Mouse (Mus musculus): Measurements from ENCODE around the gene Lix1l.
A peak's percentile ranks its signal among the peaks of the same experiment; 100 is the strongest.

The Lix1l gene

DNA sequence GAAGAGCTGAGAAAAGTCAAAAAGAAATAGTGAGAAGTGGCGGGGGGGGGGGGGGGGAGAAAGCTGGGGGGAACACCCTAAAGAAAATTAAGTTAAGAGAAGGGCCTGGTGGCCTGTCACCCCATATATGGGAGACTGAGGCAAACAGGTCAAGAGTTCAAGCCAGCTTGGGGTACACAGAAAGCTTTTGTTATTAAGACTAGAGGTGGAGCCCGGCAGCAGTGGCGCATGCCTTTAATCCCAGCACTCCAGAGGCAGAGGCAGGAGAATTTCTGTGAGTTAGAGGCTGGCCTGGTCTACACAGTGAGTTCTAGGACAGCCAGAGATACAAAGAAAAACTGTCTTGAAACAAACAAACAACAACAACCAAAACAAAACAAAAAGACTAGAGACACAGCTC, 35.8 kb upstream of the Lix1l start:
- no peak for DNase-seq (ENCODE audit: low read depth, low spot score)

DNA sequence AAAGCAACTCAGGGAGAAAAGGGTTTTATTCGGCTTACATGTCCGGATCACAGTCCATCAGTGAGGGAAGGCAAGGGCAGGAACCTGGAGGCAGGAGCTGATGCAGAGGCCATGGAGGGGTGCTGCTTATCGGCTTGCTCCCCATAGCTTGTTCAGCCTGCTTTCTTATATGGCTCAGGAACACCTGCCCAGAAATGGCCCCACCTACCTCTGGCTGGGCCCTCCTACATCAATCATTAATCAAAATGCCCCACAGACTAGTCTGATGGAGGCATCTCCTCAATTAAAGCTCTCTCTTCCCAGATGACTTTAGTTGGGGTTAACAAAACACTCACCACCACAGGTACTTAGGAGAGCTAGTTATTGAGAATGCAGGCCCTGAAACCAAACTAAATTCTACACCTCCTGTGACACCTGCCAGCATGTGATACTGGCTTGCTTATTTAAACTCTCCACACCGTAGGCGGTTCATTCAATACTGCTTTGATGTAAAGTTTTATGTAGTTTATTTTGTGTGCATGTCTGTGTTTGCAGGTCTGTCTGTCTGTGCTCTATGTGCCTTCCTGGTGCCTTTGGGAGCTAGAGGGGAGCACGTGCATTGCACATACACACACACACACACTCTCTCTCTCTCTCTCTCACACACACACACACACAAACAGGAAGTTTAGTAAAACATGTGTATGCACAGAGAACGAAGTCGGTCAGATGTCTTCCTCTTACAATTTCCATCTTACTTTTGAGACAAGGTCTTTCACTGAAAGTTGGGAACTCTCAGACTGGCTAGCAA, 34.1 kb upstream of the Lix1l start:
- DNase-seq (ENCODE audit: low read depth, low spot score), result peak; percentile 55

DNA sequence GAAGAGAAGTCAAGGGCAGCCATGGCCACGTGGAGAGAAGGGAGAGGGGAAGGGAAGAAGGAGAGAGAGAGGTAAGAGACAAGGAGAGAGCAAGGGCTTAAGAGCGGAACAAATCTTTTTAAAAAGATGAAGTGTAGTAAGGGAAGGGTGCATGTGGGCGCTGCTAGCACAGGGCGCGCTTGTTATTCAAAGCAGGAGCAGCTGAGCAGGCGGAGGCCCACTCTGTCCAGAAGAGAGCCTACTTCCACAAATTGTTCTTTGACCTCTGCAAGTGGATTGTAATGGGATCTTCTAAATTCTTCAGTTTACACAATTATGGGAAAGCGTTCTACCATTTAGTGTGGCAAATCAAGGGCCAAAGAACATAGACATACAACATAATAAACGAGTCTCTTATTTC, 32.3 kb upstream of the Lix1l start:
- DNase-seq (ENCODE audit: low read depth, low spot score), result no peak

DNA sequence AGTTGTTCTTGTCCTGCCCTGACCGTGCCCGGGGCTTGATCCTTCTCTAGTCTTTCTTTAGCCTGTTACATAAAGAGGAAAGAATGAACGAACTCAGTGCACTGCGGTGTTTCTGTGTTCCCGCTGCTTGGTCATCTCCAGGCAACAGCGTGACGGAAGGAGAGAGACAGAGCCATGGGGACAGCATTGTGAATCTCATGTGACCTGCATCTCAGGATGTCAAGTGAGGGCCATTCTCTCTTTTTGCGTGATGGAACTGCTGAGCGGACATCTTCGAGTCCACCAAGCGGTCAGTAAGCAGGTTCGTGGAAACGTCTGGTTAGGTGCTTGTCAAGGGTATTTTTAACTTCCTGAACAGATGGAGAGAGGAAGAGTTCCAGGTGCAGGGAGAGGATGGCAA, 31.4 kb upstream of the Lix1l start:
- no peak for DNase-seq (ENCODE audit: low read depth, low spot score)

DNA sequence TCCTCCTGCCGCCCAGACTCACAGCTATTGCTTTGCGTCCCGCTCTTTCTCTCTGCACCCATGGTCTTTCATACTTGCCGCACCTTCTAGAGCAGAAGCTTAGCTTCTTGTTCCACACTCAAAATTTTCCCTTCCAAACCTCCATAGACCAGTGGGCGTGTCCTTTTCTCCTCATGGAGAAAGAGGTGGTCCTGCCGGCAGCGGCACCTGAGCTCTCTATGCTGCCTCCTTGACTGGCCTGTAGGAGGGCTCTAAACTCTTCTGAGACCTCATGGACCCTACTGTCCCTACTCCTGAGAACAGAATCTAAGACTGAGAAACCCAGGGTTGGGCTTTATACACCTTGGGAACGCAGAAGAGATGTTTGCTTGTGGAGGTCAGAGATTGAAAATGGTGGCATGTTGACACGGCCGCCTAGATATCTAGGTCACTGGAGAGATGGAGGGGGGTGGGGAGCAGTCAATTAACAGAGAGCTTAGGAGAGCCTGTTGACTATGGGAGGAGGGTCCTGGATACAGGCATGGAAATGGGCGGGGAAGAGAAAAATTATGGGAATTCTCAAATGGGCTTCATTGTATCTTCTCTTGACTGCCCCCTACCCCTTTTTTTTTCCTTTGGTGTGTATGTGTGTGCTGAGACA, 30.9 kb upstream of the Lix1l start:
- no peak for DNase-seq (ENCODE audit: low read depth, low spot score)

DNA sequence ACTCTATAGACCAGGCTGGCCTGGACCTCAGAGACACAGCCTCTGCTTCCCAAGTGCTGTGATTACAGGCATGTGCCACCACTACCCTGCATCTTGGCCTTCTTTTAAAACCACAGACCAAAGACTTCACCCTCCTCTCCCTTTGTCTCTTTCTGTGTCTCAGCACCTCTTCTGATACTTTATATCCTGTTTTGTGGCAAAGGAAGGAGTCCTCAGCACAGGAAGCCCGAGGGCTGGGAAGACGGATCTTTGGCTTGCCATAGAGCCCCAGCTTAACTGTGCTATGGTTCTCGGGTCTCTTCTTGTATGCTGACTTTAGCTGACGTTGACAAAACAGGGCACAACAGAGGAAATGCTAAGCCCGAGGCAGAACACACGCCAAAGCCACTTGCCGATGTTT, 30.3 kb upstream of the Lix1l start:
- DNase-seq (ENCODE audit: low read depth, low spot score), result no peak

DNA sequence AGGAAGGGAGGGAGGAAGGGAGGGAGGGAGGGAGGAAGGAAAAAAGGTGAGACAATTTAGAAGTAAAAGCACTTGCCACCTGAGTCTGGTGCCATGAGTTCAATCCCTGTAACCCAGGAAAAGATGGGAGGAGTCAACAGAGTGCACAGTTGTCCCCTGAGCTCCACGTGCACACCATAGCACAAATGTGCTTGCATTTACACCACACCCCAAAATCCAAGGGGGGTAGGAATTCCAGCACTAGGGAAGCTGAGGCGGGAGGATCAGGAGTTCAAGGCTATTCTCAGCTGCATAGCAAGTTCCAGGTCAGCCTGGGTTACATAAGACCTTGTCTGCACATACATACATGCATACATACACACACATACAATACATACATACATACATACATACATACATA, 29.6 kb upstream of the Lix1l start:
- DNase-seq (ENCODE audit: low read depth, low spot score), result no peak

DNA sequence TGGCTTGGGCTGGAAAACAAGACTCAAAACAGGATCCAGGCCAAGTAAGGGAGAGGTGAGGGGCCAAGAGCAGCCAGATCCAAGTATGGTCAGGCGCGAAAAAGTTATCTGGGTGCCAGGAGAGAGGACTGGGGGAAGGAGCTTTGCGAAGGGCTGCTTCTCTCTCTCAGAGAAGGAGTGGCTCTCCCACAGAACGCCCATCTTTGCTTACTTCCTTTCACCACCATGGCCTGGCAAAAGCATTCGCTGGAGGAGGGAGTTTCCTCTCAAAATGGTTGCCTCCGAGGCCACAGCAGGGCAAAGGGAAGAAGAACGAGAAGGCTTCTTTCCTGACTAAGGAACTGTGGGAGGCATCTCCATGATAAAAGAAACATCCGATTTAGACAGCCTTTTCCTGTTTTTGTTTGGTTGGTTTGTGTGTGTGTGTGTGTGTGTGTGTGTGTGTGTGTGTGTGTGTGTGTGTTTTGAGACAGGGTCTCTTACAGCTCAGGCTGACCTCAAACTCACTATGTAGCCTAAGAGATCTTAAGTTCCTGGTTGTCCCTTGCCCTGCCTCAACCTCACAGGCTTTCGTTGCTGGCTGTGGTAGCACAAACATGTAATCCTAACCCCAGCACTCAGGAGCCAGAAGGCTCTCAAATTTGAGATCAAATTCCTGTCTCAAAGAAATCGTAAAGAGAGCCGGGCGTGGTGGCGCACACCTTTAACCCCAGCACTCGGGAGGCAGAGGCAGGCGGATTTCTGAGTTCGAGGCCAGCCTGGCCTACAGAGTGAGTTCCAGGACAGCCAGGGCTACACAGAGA, 28.9 kb upstream of the Lix1l start:
- DNase-seq (ENCODE audit: low read depth, low spot score), result no peak

DNA sequence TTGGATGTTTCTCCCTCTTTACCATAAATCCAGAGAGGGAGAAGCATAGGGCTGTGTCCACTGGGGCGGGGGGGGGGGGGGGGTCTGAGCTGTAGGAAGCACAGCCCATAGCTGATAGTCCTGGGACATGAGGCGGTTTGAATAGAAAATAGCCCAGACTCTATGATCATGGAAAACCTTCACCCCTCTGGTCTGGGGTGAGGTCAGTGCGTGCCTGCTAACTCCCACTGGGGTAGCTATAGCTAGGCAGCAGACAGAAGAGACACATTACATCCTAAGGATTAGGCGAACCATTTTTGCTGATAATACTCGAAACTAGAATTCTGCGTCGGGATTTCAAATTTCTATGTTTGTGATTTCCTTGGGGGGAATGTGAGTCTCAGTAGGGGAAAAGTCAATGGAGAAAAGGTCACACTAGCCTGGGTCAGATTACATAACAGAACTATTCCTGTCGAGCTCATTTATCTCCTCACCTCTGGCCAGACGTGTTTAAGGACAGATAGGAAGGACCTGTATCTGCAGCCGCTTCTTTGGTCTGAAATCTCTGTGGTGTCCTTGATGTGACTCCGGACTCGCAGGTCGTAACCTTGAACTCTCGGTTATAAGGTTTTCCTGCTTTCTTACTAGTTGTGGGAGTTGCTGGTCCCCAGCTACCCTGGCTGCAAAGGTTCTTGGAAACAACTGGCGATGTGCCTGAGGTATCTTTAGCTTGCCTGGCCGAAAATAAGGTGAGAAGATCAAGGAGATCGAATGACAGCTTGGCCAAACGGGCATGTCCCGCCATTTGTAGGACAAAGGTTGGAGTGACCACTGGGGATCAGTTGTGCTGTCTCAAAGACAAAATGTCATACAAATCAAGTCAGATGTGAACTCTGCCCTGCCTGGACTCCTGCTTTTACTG, 27.1 kb upstream of the Lix1l start:
- DNase-seq (ENCODE audit: low read depth, low spot score), result no peak

DNA sequence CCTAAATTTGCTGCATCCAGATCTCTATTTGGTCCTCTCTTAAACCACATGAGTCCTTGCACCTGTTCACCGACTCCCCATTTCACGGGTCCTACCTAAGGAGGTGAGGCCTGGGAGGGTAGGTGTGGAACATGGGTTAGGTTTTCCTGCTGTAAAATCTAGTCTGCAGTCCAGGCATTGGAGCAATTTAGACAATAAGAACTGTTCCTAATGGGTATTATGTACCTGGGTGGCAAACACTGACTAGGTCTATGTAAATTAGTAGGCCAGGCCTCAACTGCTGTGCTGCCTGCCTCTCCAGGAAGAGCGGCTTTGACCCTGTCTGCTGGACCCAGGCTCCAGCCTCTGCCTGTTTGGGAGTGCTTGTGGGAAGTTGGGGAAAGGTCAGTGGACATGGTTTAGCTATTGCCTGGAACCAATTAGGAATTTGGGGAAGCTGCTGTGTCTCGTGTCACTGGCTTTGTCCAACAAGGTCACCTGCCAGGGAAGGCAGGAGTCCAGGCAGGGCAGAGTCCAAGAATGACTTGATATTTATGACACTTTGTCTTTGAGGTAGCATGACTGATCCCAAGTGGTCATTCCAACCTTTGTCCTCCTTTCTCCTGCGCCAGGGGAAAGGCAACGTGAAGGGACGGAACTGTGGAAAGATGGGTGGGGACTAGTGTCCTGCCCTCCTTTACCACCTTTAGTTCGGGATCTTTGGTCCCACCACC, 25.5 kb upstream of the Lix1l start:
- no peak for DNase-seq (ENCODE audit: low read depth, low spot score)

DNA sequence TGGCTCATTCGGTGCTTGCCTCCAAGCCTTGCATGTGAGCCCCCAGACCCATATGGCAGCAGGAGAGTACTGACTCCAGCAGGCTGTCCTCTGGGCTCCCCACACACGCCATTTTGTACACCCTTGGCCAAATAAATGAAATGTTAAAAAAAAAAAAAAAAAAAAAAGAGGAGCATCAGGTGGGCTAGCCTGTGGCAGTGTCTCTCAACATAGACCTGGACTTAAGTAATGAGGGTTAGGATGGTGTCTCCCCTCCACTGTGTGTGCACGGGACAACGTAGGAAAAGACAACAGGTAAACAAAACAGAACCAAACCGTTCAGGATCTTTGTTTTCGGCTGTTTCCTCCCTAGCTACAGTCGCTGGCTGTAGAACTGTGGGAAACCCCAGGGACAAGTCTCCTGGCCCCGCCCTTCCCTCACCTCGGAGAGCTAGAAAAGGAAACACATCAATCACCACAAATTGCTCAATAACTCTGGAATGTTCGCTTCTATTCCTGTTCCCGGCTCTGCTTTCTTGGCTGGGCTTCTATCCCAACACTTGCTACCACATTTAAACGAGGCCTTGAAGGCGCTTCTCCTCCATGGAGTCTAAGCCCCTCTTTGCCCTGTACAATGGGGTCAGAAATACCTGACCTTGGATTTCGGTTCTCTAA, 24.8 kb upstream of the Lix1l start:
- no peak for DNase-seq (ENCODE audit: low read depth, low spot score)

DNA sequence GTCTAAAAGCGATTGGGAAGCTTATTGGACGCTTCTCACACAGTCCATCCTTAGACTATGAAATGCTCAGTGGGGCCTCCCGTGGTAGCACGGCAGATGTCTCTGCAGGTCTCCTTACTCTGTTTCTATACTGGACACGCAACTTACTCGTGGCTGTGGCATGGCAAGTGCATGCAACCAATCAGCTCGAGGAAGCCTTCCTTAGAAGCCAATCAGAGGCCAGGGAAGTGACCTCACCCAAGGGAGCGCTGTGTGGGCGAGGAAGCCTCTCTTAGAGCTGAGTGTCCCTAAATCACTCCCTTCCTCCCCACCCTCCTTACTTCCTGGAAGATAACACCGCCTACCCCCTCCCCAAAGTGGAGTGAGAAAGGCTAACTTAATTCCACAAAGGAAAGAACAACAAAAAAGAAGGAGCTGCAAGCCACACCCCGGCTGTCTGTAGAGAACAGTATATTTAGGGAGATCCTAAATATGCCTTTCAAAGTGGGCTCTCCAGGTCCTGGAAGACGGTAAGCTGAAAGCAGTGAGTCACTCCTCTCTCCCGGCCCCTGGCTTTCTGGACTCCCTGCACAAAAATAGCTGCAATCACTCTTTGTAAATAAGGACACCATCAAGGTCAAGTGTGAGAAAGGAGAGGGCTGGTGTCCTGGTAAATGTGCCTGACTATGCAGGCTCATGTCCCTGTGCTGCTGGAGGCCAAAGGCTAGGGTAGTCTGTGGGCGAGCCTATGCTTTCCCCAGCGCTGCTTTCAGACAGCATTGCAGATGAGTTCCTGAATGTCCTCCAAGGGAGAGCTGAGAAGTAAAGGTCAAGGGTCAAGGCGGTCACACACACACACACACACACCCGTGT, 24.0 kb upstream of the Lix1l start, which contains the start of gene Gm16253:
TSS of gene Gm16253 (plus strand) at position 295 of the 852 bp plus-strand sequence.
- DNase-seq (ENCODE audit: low read depth, low spot score), result peak; percentile 94

DNA sequence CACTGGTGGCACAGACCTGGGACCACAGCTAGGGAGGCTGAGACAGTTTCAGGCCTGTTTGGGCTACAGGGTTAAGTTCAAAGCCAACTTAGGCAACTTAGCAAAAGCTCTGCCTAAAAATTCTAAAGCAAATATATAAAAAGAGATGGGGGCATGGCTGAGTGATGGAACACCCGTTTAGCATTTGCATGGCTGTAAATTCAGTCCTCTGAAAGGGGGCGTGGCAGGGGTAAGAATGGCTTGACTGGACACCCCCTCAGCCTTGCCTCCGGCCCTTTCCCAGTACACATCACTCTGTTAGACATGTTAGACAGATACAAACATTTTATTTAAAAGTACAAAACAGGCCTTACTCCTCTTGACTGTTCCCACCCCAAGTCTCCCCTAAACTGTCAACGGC, 23.4 kb upstream of the Lix1l start:
- DNase-seq (ENCODE audit: low read depth, low spot score), result no peak

DNA sequence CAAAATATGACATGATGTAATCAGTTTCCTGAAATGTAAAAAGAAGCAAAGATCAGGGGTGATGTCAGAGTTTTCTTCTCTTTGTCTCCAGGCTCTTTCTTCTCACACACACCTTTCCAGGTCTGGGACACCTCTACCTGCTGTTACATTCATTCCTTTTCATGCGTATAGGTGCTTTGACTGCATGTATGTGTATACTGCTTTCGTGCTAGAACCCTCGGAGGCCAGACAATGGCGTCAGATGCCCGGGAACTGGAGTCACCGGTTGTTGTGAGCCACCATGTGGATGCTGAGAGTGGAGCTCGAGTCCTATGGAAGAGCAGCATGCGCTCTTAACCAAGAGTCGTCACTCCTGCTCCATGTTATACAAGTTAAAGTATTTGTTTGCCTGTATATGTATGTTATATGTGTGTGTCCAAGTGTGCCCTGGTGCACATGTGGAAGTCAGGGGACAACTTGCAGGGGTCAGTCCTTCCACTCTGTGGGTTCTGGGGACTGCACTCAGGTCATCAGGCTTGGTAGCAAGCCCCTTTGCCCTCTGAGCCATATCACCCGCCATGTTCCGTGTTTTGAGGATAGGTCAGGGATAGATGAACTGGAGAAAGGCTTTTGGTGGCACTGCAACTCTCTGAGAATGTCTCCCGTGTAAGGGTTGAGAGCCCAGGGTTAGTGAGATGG, 22.2 kb upstream of the Lix1l start:
- no peak for DNase-seq (ENCODE audit: low read depth, low spot score)

DNA sequence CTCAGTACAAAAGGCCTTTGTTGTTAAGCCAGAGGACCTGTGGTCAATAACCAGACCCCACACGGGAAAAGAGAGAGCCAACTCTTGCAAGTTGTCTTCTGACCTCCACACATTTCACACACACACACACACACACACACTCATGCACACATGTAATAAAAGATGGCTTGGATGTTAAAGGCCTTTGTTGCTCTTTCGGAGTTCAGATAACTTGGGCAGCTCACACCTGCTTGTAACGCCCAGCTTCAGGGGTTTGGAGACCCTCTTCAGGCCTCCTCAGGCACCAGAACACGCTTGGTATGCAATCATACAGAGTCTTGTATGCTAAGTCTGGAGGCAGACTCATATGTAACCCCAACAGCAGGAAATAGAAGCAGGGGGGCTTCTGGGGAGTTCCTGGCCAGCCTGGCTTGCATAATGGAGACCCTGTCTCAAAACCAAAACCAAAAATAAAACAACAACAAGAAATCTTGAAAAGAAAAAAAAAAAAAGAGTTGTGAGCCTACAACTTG, 21.7 kb upstream of the Lix1l start:
- no peak for DNase-seq (ENCODE audit: low read depth, low spot score)

DNA sequence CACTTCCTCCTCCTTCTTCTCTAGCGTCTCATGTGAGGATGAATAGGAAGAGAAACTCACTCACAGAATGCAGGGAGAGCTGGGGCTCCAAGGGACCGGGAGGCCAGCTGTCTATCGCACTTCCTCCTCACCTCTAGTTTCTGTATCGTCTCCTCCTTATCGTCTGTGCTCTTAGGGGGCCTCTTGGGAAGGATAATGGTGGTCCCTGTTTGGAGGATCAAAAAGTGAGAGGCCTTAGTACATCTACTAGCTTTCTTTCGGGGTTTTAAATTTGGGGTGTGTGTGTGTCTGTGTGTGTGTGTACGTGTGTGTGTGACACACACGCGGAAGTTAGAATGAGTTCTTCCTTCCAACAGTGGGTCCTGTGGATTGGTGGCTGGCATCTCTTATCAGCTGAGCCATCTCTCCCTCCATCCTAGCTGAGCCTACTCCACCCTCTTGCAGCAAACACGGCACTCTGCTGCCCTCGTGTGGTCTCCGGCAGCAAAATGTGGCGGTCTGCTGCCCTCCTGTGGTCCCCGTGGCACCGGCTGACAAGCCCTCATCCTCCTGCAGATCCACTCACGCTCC, 21.0 kb upstream of the Lix1l start:
- peak; percentile 91 for DNase-seq (ENCODE audit: low read depth, low spot score)

DNA sequence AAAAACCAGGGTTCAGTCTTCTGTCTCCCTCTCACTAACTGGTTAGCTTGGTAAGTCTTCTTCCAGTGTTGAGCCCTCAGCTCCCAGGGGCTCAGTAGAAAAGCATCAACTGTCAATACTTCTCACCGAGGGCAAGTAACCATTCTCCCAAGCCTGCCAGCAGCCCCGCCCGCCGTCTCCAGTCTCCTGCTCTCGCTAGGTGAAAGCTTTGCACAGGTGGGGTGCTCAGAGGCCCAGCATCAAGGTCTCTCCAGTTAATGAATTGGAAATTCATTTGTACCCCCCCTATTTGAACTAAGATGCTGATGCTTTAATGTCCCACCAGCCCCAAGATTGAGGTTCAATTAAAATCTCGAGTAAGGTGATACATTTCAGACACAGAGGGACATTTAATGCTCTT, 19.8 kb upstream of the Lix1l start:
- no peak for DNase-seq (ENCODE audit: low read depth, low spot score)

Data from A20 (cell line).